Mouse (Mus musculus) neural tube, embryonic 10.5 days (tissue): ENCODE measurements at regions not wholly inside any gene's neighbourhood (a gene's known extent, or its start where the extent isn't known, plus 50 kb on each side); places are given as distances from the start of the nearest gene placed in this dataset.

ENCODE experiments used
- DNase-seq: peaks from one replicate; pipeline ENCODE4 v3.0.0-alpha.2; 2017; ENCODE audit warnings: low spot score; ENCODE audit errors: extremely low spot score

DNA sequence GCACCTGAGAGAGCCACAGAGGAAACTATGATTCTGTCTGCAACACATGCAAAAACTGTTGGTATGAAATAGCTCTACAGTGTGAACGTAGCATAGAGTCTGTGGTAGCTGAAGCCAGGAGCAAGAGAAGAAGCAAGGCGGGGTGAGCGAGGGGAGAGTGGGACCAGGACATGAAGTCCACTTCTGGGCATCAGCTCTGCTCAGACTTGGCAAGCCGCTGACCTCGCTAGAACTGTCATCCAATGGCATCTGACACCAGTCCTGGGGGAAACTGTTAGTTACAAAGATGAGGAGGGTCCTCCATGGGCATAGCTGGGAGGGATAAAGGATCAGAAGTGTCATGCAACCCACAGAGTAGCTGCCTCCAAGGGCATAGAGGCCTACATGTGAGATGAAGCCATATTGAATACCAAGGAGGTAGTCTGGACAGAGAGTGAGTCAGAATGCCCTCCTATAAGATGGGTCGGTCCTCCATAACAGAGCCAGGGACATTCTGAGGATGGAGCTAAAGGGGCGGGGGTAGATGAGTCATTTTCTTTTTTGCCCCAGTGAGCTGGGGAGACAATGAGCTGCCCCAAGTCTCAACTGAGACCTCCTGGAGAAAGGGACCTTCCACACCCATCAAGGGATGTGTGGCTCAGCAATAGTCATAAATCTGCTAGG lies 102.0 kb downstream of the 1810010D01Rik start:
- DNase-seq = no peak

DNA sequence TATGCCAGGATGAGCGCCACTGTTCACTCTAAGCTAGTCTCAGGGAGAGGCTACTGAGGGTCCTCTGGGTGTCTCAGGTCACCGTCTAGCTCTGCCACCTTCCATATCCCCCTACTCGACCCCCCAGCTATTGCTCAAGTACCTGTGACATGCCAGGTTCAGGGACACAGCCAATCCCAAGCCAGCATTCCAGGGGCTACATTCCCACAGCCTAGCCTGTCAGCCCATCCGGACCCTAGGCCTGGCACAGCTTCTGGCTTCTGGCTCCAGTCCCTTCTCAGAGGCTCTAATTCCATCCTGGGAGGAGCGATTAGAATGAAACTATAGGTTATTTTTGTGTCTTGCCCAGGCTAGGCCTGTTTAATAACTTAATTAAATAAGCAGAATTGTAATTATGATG lies 105.2 kb downstream of the 1810010D01Rik start:
- no peak for DNase-seq

DNA sequence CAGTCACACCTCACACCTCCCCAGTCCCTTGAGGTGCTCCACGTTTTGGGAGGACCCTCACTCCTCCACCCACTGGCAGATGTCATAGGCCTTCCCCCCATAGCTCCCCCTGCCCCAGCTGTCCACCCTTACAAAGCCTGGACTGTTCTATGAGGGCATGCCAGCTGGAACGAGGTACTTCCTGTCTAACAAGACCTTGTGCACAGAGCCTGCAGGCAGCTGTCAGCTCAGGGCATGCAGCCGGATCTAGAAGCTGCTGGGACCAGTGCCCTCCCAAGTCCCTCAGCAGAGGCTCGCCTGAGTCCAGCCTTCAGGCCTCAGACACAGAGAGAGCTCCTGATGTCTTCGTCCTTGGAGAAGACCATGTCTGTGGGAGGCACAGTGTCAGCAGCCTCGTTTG lies 105.7 kb downstream of the 1810010D01Rik start:
- DNase-seq = no peak

DNA sequence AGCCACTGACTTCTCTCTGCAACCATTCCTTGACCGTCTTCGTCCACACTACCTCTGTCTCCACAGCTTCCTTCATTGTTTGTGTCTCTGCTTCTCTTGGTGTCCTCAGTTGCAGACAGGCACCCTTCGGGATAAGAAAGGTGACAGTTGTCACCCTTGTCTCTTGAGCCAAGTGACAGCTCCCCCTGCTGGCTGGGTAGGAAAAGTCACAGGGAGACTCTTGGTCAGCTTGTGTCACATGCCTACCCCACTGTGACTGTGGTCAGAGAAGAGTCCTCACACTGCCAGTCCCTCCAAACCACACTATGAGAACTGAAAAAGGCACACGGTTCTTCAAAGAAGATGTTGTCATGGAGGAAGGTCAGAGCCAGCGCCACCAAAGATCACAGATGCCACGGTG lies 109.6 kb downstream of the 1810010D01Rik start:
- no peak for DNase-seq

DNA sequence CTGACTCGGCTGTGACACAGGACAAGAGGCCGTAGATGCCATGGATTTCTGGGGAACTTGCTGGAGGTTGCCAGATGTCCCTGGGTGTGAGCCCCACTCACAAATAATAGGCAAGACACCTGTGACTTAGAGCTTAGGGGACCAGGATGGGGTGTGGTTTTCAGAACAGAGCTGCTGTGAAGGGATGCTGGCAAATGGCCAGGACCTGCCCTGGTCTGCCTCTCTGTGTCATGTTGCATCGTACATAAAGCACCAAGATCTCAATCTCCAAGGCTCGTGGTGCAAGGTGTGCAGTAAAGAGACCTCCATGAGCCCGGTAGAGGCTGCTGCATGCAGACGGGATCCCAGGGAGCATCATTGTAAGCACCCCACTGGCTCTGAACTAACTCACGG lies 113.8 kb downstream of the 1810010D01Rik start:
- no peak for DNase-seq

DNA sequence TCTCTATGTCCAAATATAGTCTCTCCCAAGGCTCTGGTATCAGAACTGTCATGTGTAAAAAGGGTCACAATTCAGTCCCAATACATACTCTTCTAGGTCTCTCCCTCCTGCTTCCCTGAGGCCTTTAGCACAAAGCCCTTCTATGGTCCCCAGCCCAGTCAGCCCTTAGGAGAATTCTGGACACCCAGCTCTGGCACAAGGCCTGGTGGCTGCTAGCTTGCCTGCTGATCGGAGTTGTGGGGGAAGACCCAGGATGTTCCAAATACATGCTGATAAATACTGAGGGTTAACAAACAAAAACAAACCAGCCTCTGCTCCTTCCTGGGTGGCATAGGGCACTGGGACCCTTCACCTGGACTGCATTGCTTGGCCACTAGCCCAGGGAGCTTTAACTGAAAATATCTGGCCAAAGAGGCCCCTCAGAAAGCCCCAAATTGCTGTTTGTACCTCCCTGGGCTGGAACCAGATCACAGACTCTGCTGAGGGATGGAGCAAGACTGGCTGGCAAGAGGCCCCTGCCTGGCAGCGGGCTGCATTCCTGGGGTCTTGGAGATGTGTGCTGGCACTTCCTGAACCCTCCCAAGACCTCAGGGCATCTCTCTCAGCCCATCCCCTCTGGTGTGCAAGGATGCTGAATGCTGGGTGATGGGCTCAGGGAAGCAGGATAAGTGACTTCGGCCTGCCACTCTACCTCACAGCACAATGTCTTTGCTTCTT lies 114.3 kb downstream of the 1810010D01Rik start:
- no peak for DNase-seq

- no peak for DNase-seq
These were observed 115.3 kb downstream of the 1810010D01Rik start for GRCm38 (mm10) chr7:145092392-145093176.

GRCm38 (mm10) chr7:145090849-145091248 lies 117.1 kb downstream of the 1810010D01Rik start:
- DNase-seq = no peak

DNA sequence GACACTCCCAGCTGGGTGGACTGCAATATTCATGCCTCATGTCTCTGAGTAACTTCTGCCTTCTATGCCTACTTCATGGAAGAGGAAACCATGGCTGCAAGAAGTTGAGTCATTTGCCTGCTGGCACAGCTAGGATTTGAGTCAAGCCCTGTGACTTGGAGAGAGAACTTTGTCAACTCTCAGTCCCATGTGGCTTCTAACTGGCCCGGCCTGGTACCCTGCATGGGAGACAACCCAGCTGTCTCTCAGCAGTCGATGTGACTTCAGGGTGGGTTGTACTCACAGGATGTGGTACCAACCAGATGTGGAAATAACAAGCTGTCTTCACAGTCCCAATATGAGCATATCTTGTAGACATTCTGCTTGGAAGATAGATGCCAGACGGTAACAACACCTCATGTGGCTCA lies 118.6 kb downstream of the 1810010D01Rik start:
- DNase-seq = no peak

GRCm38 (mm10) chr7:145088655-145089054 lies 119.3 kb downstream of the 1810010D01Rik start:
- no peak for DNase-seq

DNA sequence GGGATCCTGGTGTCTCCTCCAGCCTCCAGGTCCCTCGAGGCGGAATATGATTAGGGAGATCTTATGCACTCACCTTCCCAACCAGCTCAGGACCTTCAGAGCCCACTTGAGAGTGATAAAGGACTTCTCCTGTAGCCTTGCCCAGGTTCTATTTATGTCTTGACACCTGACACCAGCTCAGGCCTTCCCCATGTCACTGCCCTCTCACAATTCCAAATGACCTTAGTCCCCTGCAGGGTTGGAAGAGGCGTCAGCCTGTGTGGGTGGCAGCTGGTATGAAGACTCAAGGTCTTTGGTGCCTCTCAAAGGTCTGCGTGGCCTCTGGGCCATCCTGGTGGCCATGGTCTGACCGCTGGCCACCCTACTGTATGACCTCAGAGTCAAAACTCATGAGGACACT lies 120.1 kb downstream of the 1810010D01Rik start:
- no peak for DNase-seq

DNA sequence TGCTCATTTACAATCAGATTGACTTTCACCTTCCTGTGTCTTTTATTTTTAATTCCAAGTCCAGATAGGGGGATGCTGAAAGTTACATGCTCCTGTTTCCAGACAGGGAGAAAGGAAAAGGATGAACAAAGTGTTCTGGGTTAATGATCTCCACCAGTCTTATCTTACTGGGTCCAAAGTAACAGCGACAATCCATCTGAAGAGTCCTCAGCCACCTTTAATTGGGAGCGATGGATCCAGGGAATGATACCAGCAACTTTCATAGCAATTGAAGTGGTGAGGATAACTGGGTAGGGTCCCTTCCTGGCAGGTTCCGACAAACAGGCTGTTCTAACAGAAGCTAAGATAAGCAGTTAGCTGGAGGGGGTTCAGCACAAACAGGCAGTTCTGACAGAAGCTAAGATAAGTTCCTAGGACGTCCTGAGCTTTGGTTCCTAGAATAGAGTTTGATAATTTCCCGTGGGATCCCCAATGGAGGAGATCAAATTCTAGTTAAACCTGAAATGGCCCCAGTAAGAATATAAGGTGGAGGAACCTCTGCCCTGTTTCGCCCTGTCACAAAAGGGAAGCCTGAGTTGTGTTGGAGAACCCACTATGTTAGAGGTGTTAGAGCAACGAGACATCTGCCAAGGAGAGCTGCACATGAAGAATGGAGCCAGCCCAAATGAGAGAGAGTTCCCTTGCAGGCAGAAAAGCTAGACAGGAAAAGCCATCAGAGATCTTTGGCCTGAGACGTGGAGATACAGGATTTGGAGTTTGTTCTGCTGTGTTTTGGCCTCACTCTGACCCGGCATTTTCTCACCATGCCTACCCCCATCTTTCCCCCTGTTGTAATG lies 124.8 kb downstream of the 1810010D01Rik start:
- DNase-seq = no peak

DNA sequence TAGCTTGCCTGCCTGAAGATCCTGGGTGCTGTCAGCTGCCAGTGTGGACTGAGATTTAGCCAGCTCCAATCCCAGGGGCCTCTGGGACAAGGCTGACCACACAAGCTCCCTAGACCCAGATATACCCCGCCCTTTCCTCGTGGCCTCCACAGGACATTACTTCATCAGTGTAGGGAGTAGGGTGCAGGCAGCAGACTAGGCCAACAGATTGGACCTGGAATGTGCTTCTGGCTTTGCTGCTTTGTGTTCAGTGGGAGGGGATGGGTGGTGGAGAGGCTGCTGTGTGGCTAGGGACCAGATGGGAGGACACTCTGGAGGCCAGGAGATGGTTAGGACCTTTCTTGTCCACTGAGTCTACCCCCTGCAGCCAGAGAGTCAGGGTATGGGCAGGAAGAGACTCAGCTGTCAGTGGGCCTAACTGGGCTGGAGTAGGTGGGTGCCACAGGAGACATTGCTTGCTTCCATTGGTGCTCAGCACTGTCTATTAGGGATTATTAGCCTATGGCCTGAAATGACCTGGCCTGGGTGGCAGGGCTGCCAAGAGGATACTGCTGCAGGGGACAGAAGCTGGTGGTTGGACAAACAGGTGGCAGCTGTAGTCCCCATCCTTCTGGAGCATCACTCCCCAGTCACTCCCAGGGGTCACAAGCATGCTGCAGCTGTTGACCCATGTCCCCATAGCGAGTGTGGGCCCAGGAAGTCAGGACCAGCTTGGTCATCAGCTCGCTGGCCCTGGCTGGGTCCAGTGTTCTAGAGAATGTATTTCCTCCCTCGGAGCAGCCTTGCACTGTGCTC lies 132.5 kb upstream of the Ccnd1 start:
- DNase-seq = no peak

DNA sequence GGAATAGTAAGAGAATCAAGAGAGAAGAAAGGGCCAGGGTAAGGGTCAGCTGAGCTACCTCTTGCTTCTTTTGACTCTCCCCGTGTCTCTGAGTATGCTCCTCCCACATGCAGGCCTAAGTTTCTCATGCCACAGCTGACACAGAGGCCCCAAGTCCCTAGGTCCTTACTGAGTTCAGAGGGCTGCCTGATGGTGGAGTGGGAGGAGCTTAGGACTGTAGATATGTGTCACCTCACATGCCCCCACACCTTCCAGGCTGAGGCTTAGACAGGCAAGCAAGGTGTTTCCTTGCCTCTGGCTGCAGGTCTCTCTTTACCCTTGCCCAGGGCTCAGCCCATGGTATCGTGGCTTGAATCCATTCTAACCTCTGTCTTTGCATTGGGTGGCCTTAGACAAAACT lies 131.8 kb upstream of the Ccnd1 start:
- no peak for DNase-seq

GRCm38 (mm10) chr7:145067366-145067765 lies 127.6 kb upstream of the Ccnd1 start:
- no peak for DNase-seq

- DNase-seq = no peak
These were observed 116.6 kb upstream of the Ccnd1 start for GRCm38 (mm10) chr7:145056320-145056719.

DNA sequence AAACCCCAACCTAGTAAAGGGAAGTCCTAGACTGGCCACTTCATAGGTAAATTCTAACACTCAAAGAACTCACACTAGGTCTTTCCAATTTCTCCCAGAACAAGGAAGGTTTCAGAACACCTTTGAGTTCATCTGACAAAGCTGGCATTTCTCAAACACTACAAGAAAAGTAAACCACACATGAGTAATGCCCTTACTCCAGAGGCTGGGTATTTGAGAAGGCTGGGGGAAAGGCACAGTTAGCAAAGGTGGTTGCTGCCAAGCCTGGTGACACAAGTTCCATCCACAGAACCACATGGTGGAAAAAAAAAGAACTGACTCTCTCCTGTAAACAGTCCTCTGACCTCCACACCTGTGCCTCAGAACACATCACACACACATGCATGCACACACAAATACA lies 111.9 kb upstream of the Ccnd1 start:
- no peak for DNase-seq

DNA sequence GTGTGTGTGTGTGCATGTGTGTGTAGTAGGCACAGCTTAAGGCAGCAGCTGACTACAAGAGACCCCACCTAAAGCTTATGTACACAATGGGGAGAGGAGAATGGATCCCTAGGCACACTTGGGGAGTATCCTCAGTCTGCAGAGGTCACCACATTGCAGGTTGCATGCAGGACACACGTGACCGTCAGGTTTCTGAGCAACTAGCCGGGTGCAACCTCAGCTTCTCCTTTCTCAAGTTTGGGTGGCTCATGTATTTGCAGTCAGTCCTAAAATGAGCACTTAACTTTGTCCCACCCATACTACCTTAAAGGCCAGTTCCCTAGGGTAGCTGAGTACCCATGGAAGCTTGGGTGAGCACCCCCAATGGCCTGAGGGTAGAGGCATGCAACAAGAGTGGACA lies 111.0 kb upstream of the Ccnd1 start:
- no peak for DNase-seq

GRCm38 (mm10) chr7:145048481-145048877 lies 108.8 kb upstream of the Ccnd1 start:
- DNase-seq = no peak

GRCm38 (mm10) chr7:145047771-145048480 lies 108.2 kb upstream of the Ccnd1 start:
- no peak for DNase-seq
